Mouse (Mus musculus): ENCODE data around the gene Sgms2. TPM values are rescaled to one million over a fixed set of nuclear protein-coding genes. Genes with fewer than 3 reads are reported as not detected.

Sgms2 gene
- polyA plus RNA-seq, 1 experiment from 2014 or later: 4.1 TPM

DNA sequence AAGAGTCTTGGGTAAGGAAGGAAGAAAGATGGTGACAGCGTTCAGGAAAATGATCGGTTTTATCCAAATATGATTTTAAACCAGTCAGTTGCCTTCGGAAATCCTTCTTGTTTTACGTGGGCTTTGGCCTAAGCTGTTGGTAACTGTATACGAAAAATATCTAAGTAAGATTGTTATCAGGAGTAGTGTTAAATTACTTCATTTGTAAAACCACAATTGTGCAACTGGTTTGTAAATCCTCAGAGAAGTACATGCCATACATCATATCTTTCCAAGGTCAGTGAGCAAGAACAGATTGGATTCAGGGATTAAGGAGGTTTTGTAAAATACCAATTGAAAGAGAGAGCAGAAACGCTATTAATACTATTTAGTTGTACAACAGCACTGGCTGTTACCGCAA is 185.0 kb downstream of the Sgms2 start:
- H3K9ac ChIP-seq (replicated peaks; ENCODE audit: low read depth): no peak overlapping the region
- 88% methylated on average over 7 of the region's 7 CpGs for WGBS
- 0 out of 2 replicates have a peak, but pooled peaks cover 7% of the 10 kb centered on the region for H3K4me1 ChIP-seq (ENCODE audit: insufficient read depth, low read depth, low read length)
- no peak overlapping the region for H3K4me2 ChIP-seq (replicated peaks; ENCODE audit: low read depth, low read length)
- H3K27me3 ChIP-seq (replicated peaks; ENCODE audit: insufficient read depth, low read length): no peaks in the 10 kb centered on the region
- H3K4me3 ChIP-seq (ENCODE audit: low read depth, low read length): no peak overlapping the region
- no peak overlapping the region for H3K27ac ChIP-seq (ENCODE audit: low read length)
- ATAC-seq: no peak
- 0 out of 2 replicates have a peak, but pooled peaks cover 3% of the 10 kb centered on the region for H3K9me3 ChIP-seq (ENCODE audit: low read length)
- no peaks in the 10 kb centered on the region for H3K36me3 ChIP-seq (ENCODE audit: insufficient read depth, low read length)
- no peak for TF ChIP-seq CTCF (IDR thresholded peaks at IDR 0.05)
- no peak for TF ChIP-seq EP300 (IDR thresholded peaks at IDR 0.05)
- DNase-seq (ENCODE audit: low spot score): no peak

DNA sequence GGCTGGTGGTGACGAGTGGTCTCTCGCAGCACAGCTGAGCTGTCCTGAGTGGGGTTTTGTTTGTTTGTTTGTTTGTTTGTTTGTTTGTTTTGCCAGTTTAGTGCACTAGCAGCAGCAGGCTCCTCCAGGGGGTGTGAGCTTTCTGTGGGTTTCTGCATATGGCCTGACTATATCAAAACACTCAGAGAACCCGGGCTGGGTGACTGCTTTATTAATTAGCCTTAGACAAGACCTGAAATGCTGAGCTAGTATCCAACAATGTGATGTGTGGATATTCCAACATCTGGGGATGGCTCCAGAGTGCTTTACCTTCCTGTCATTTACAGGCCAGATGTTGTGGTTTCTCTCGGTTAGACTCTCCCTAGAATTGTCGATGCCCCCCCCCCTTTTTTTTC is 187.9 kb downstream of the Sgms2 start:
- no peak overlapping the region for H3K9ac ChIP-seq (replicated peaks; ENCODE audit: low read depth)
- H3K9me3 ChIP-seq (ENCODE audit: low read length): no peaks in the 10 kb centered on the region
- no peaks in the 10 kb centered on the region for H3K27me3 ChIP-seq (replicated peaks; ENCODE audit: insufficient read depth, low read length)
- 0 out of 2 replicates have a peak, but pooled peaks cover 7% of the 10 kb centered on the region for H3K4me1 ChIP-seq (ENCODE audit: insufficient read depth, low read depth, low read length)
- H3K36me3 ChIP-seq (ENCODE audit: insufficient read depth, low read length): no peaks in the 10 kb centered on the region
- peak overlapping the region; percentile 56 for H3K4me3 ChIP-seq (ENCODE audit: low read depth, low read length)
- H3K4me2 ChIP-seq (replicated peaks; ENCODE audit: low read depth, low read length): peak overlapping the region; percentile 98
- H3K27ac ChIP-seq (ENCODE audit: low read length): no peak overlapping the region
- DNase-seq (ENCODE audit: low spot score) (no peak), ATAC-seq (peak; percentile 9; the same call in 1 of the 2 replicates)
- no peak for TF ChIP-seq CTCF (IDR thresholded peaks at IDR 0.05)
- TF ChIP-seq EP300 (IDR thresholded peaks at IDR 0.05): no peak
- 25% methylated on average over 5 of the region's 5 CpGs for WGBS

DNA sequence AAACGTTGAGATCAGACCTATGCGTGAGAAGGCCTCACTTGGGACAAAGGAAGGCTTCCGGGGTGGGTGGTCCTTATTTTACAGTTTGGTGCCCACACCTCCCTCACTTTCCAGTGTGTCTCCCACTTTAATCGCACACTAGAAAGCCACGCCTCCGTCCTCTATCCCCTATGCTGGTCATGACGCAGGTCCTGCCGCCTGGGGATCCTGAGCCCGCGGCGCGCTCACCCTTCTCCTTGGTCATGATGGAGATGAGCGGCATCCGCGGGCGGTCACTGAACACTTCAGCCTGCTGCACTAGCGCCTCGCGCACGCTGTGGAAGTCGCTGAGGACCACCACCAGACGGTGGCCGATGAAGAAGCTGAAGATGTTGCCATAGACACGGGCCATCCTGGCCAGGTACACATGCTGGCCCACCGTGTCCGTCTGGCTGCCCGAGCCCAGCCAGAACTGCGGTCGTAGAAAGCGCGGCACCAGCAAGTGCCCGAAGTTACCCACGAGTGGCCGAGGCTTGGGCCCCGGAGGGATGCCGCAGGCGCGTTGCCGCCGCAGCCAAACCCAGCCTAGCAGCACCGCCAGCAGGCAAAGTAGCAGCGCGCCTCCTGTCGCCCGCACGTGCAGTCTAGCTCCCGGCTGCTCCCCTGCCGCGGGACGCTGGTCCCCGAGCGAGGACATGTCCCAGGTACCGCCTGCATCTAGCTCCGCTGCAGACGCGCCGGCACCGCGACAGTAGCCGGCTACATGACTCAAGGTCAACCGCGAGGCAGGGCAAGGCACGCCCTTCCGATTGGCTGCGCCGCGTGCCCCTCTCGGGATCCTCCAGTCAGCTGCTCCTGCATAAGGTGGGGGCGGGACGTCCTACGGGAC is 188.5 kb downstream of the Sgms2 start, which contains the start of gene Cyp2u1:
Gene Cyp2u1 (minus strand): TSS at position 776 of the 868 bp plus-strand sequence.
- no peak within 1 kb of the TSS for H3K9ac ChIP-seq (replicated peaks; ENCODE audit: low read depth)
- H3K36me3 ChIP-seq (ENCODE audit: insufficient read depth, low read length): no peaks in the 10 kb centered on the region
- H3K9me3 ChIP-seq (ENCODE audit: low read length): no peaks in the 10 kb centered on the region
- ATAC-seq (peak; percentile 98), DNase-seq (ENCODE audit: low spot score) (peak; percentile 92)
- no peaks in the 10 kb centered on the region for H3K27me3 ChIP-seq (replicated peaks; ENCODE audit: insufficient read depth, low read length)
- 0 out of 2 replicates have a peak, but pooled peaks cover 7% of the 10 kb centered on the region for H3K4me1 ChIP-seq (ENCODE audit: insufficient read depth, low read depth, low read length)
- 2% methylated on average over 66 of the region's 71 CpGs for WGBS
- no peak within 1 kb of the TSS for H3K27ac ChIP-seq (ENCODE audit: low read length)
- peak within 1 kb of the TSS; percentile 98 for H3K4me2 ChIP-seq (replicated peaks; ENCODE audit: low read depth, low read length)
- peak within 1 kb of the TSS; percentile 56 for H3K4me3 ChIP-seq (ENCODE audit: low read depth, low read length)
- TF ChIP-seq EP300 (IDR thresholded peaks at IDR 0.05) (no peak), CTCF (IDR thresholded peaks at IDR 0.05) (peak; percentile 58)

DNA sequence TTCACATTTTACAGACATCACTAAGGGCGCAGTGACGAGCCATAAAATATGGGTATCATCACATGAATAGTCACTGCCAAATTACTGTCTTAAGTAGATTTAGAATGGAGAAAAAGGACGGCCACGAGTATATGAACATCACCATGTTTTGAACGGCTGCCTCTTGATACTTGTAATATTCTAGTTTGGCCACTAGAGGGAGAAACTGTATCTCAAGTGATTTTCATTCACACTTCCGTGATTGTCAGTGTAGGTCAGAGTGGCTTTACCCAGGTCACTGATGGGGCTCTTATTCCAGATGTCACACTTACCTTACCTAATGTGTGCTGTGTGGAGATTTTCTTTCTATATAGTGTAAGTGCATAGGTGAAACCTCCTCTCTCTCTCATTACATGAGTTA is 191.3 kb downstream of the Sgms2 start:
- TF ChIP-seq EP300 (IDR thresholded peaks at IDR 0.05): no peak
- peak; percentile 82 for TF ChIP-seq CTCF (IDR thresholded peaks at IDR 0.05)
- no peaks in the 10 kb centered on the region for H3K9me3 ChIP-seq (ENCODE audit: low read length)
- 0 out of 2 replicates have a peak, but pooled peaks cover 7% of the 10 kb centered on the region for H3K4me1 ChIP-seq (ENCODE audit: insufficient read depth, low read depth, low read length)
- H3K36me3 ChIP-seq (ENCODE audit: insufficient read depth, low read length): no peaks in the 10 kb centered on the region
- no peak overlapping the region for H3K9ac ChIP-seq (replicated peaks; ENCODE audit: low read depth)
- peak; percentile 79 for DNase-seq (ENCODE audit: low spot score)
- ATAC-seq: no peak
- H3K27me3 ChIP-seq (replicated peaks; ENCODE audit: insufficient read depth, low read length): no peaks in the 10 kb centered on the region
- no peak overlapping the region for H3K27ac ChIP-seq (ENCODE audit: low read length)
- H3K4me3 ChIP-seq (ENCODE audit: low read depth, low read length): no peak overlapping the region
- H3K4me2 ChIP-seq (replicated peaks; ENCODE audit: low read depth, low read length): no peak overlapping the region
- 7% methylated on average over 6 of the region's 6 CpGs for WGBS

GRCm38 (mm10) chr3:131299078-131299477 is 192.1 kb downstream of the Sgms2 start:
- WGBS: 61% methylated on average over 9 of the region's 9 CpGs
- TF ChIP-seq EP300 (IDR thresholded peaks at IDR 0.05): no peak
- TF ChIP-seq CTCF (IDR thresholded peaks at IDR 0.05): no peak
- no peak overlapping the region for H3K27ac ChIP-seq (ENCODE audit: low read length)
- ATAC-seq (no peak), DNase-seq (ENCODE audit: low spot score) (no peak)
- H3K27me3 ChIP-seq (replicated peaks; ENCODE audit: insufficient read depth, low read length): no peaks in the 10 kb centered on the region
- H3K4me1 ChIP-seq (ENCODE audit: insufficient read depth, low read depth, low read length): 0 out of 2 replicates have a peak, but pooled peaks cover 7% of the 10 kb centered on the region
- H3K36me3 ChIP-seq (ENCODE audit: insufficient read depth, low read length): no peaks in the 10 kb centered on the region
- H3K9me3 ChIP-seq (ENCODE audit: low read length): no peaks in the 10 kb centered on the region
- H3K4me2 ChIP-seq (replicated peaks; ENCODE audit: low read depth, low read length): no peak overlapping the region
- H3K4me3 ChIP-seq (ENCODE audit: low read depth, low read length): no peak overlapping the region
- no peak overlapping the region for H3K9ac ChIP-seq (replicated peaks; ENCODE audit: low read depth)

- Histone ChIP-seq H3K9me3 (ENCODE audit: low read length) (no peaks in the 10 kb centered on the region), H3K27me3 (replicated peaks; ENCODE audit: insufficient read depth, low read length) (no peaks in the 10 kb centered on the region), H3K4me2 (replicated peaks; ENCODE audit: low read depth, low read length) (no peak overlapping the region), H3K9ac (replicated peaks; ENCODE audit: low read depth) (no peak overlapping the region), H3K36me3 (ENCODE audit: insufficient read depth, low read length) (no peaks in the 10 kb centered on the region), H3K4me3 (ENCODE audit: low read depth, low read length) (no peak overlapping the region), H3K27ac (ENCODE audit: low read length) (no peak overlapping the region), H3K4me1 (ENCODE audit: insufficient read depth, low read depth, low read length) (no peaks in the 10 kb centered on the region)
- no peak for TF ChIP-seq EP300 (IDR thresholded peaks at IDR 0.05)
- no peak for TF ChIP-seq CTCF (IDR thresholded peaks at IDR 0.05)
- WGBS: 88% methylated on average over 7 of the region's 7 CpGs
- no peak for ATAC-seq
- DNase-seq (ENCODE audit: low spot score): no peak
Measured at GRCm38 (mm10) chr3:131296893-131297292, 194.3 kb downstream of the Sgms2 start.

Measured in lung, postnatal 0 days (tissue).